Mouse (Mus musculus) neutrophil, adult 5-6 weeks (primary cell): ENCODE measurements at regions not wholly inside any gene's neighbourhood (a gene's known extent, or its start where the extent isn't known, plus 50 kb on each side); places are given as distances from the start of the nearest gene placed in this dataset.

Experiments
- ATAC-seq: fragments of 151-379, 151-347 bp; 2 replicates; pipeline ENCODE4 v1.8.0; 2017; ENCODE audit warnings: mild to moderate bottlenecking, moderate TSS enrichment; ENCODE audit not compliant: insufficient number of reproducible peaks, poor library complexity, low FRiP score, severe bottlenecking; ENCODE audit errors: extremely low read depth

DNA sequence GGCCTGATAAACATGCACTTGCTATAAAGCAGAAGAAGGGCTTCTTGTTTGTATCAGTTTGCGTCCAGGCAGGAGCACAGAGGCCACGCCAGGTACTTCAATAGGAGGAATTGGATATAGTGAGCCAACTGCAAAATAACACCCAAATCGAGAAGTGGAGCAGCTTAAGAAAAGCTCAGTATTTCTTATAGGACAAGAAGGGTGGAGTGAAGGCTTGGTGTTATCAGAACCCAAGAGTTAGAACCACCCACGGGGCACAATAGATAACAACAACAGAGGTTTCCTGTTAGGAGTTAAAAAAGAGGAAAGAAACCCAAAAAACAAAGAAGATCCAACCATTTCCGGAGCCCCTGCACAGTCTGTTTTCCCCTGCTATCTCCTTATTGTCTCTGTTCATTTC is 126.4 kb upstream of the Bmp2 start:
- no peak for ATAC-seq

DNA sequence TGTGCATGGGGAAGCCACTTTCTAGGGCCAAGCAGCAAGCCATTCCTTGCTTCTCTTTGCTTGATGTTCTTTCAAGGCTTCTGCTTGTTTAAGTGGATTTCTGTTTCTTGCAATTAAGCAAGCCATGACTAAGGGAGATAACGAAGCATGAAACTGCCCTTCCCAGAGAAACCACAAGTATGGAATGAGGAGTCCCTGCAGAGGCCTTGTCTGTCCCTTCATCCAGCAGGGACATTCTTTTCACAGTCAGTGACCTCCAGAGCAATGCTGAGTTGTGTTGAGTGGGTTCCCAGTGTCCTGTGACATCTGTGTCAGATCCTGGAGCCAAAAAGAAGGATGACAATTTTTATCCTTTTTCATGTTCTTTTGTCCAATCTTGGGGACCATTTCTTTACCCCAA is 124.9 kb upstream of the Bmp2 start:
- no peak for ATAC-seq

DNA sequence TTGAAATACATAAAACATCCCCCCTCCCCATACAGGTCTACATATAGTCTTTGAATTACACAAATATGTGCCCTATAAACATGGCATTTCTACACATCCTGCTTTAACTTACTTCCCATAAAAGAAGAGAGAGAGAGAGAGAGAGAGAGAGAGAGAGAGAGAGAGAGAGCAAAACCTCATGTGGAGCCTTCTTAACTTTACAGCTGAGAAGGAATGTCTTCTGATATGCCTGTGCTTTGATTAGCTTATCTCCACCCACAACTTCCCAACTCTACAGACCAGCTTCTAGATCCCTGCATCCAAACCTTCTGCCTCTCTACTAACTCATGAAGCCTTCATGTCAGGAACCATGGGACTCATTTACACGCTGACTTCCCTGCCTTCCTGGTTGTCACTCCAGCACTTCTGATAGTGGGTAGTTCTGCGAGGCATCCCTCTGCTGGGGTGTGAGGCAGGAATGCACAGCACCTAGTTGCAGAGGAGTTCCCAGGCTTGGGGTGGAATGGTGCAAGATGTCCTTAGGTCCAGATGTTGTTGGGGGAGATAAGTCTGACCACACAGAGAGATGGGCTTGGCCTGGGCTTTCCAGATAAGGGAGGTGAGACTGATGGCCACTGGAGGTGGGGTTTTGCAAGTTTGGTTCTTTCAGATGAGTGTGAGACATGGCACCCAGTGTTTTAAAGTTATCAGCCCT is 122.4 kb upstream of the Bmp2 start:
- no peak for ATAC-seq

DNA sequence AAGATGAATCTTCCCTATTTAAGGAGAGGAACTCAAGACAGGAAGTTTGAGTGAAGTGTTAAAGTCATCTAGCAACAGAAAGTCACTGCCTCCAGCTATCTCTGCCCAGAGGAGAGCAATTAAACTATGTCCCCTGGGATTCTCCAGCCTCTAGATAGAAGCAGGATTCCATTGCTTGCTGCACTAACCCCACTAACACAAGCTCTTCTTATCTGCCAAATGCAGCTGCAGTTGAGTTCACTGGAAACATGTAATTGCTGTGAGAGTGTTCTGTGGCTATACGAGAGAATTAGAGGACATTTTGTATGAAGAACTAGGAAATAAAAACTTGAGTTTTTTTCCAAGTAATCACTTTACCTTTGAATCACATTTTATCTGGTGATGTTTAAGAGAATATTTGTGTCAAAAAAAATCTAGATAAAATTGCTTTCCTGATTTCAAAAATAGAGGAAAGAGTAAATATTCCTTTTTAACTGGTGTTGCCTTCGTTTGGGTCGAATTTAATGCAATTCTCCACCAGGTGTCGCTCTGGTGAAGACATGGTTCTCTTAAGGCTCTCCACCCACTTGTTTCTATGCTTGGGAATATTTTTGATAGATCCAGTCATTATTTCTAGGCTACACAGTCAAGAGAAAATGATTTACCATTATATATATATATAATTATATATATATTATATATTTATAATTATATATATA is 121.1 kb upstream of the Bmp2 start:
- no peak for ATAC-seq

DNA sequence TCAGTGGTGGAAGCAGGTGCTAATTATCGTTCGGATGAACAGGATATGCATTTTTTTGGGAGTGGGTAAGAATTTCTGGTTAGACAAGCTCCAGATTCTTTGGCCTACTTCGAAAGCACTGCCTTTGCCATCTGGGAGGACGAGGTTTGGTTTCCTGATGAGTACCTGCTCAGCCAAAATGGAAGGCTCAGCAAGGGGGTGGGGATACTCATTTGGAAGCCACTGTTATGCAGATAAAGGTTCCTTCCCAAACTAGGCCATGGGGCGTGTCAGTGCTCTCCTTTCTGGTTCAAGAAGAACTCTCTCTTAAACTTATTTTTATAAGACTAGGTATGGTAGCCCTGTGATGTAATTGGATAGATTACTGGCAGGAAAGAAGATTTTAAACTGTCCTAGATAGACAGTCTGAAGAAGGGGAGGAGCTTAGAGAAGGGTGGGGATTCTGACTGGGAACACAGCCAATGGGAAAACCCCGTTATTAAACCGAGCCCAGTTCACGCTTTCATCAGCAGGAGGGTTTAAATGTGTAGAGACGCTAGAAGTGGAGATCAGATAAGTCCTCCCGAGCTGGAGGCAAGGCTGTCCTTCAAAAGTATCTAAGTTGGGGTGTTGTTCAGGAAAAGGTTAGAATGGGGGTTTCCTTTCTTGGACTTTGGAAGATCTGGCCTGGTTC is 119.7 kb upstream of the Bmp2 start:
- ATAC-seq, result no peak

DNA sequence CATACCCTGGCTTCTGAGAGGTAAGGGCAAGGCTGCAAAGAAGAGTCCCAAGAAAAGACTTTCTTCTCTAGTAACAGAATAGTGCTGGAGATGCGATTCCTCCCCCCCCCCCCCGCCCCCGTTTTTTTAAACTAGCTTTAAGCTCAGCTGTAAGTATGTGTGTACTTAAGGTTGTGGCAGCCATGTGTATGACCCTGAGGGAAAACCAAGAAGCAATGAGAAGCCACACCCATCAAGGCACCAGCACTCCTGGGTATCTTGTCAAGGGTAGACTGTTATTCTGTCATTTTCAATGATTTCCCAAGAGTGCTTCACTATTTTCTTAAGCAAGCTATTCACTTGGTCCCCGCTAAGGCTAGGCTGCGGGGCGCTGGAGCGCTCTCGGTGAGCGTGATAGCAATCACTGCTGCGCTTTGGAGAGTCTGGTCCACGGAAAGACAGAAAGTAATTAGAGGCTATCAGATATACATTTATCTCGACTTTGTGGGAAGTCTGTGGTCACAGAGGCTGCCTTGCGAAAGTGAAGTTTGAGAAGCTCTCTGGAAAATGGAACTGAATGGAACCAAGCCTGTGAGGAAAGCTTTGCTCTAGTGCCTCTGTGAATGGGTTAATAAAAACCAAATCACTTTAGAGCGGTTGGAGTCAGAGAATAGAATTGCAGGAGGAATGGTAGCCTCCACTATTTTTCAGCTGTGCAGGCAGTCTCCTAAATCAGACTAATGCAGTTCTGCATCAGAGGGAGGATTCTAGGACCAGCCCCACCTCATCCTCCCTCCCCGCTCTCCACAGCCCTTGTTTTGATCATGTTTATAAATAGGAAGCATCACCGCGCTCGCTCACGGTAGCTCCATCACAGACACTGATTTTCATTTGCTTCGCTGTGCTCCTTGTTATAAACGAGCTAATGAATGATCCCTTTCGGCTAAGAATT is 114.8 kb upstream of the Bmp2 start:
- no peak for ATAC-seq

DNA sequence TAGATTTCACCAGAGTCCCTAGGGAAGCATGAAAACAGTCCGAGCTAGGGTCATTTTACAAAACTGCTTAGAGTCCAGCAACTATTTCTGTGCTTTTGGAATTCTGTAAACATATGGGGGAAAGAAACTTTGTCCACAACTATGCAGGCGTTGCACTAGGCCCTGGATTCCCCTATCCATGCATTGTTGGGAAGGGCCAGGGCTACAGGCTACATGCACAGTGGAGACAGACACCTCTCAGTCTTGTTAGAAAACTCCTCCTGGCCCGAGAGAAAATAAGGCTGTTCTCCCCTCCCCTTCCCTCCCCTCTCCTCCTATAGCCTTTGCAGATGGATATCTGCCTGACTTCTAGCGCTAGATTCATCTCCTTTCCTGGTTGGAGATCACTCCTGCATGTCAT is 113.9 kb upstream of the Bmp2 start:
- ATAC-seq, result no peak

DNA sequence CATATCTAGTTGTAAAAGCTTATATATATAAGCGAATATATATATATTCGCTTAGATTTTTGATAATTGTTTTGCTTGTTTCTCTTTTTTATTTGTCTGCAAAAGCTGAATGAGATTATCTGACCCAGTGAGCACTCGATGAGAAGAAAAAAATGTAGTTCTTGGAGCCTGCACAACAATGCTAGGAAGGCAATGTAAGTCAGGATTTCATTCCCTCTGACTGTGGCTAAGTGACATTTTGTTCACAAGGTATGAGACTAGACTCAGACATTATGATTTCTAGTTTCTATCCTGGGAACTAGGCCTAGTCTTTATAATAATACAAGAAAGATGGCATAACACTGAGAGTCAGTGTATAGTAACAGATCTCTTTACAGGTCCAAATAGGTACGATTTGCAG is 108.9 kb upstream of the Bmp2 start:
- no peak for ATAC-seq

DNA sequence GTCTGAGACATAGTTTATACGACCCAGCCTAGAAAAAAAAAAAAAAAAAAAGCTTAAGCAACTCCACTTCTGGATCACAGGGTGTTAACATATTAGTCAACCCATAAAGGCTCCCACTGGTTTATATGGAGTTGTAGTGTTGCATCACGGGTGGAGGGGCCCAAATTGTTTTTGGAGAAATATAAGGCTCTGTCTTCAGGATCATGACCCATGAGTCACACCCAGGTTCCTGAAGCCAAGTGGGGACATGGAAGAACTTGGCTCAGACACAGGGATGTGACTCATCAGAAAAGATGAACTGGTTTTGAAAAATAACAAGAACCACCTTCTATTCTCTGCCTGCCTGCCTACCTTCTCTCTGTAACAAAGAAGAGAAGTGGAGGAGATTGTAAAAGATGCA is 108.5 kb upstream of the Bmp2 start:
- ATAC-seq, result no peak

DNA sequence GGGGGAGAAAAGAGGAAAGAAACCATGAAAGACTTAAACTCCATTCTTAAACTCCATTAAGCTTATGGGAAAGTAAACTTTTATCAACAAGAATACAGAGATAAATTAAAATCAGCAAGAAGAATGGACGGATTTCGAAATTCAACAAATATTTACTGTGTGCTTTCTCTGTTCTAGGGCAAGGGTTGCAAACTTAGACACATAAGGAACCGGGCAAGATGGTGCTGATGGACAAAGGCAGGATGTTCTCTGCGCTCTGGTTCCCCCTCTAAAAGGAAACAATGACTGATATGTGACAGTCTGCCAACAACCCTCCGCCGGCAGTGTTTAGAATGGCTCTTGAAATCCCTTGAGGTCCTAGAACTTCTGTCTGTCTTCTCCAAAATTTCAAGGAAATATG is 99.0 kb upstream of the Bmp2 start:
- ATAC-seq, result no peak

DNA sequence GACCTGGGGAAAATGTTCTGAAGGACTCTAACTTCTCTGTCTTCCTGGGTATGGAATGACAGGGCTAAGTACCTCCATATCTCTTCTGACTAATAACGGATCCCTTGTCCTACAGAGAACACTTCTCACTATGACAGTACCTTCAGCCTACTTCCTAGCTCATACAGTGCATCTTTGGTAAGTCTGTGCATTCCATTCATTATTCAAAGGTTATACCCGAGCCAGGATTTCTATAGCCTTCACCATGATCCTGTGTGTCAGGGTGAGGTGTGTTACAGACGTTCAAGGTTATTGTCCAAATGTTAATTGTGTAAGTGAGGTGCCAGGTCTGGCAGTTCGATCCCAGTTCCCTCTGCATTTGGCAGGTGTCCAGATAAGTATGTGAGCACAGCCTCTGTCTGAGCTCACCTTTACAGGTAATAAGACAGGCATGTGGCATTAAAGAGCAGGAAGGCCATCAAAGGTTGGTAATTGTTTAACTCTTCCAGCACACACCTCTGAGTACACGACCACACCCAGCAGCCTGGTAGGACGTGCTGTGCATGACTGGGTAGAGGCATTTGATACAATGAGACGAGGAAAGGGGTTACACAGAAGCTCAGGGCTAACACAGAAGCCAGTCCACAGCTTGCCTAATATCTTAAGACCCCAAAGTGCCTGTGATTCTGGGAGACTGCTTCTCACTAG is 96.3 kb upstream of the Bmp2 start:
- ATAC-seq, result no peak

DNA sequence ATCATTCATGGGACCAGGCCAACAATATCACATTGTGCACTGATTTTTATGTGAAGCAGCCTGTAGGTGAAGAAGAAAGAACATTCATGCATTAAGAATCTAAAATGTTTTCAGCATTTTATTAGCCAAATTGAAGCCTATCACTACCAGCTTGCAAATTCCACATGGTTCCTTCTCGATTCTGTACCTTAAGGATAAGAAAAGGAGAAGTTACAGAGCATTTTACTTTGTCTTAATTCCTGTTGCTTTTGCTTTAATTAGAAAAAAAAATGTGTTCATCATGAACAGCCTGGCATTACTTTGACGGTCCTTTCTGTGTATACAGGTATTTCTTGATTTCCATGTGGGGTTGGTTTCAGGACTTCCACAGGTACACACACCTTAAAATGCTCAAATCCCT is 95.2 kb upstream of the Bmp2 start:
- ATAC-seq, result no peak

DNA sequence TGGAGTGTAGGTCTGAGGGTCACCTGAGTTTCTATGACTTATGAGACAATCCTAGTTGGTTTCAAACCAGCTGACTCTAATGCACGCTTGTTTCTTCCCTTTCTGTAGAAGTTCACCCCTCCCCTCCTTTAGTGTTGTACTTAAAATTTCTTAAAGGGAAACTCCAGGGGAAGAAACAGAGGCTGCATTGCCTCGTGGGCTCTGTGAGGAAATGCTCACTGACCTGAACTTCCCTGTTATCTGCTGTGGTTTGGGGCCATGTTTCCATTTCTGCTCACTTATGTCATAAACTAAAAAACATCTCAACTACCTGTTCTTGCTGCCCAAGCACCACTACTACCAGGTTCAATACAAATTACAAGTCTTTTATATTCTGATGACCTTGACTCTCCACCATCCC is 93.2 kb upstream of the Bmp2 start:
- ATAC-seq, result no peak

DNA sequence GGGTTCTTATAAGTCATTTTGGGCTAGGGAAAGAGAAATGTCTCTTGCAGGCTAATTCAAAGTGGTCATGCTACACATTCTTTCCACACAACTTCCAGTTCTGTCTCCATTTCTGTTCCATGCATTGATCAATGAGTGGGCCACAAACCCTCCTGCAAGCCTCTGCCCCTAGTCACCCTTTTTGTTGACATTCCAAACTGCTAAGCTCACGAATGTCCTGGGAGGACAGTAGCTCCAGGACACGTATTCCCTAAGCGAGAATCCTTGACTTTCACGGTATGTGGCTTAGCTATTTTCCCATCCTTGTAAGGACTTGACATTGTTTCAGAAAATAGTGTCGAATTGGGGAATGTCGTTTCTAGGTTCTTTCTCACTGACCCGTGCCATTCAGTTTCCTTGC is 91.1 kb upstream of the Bmp2 start:
- ATAC-seq, result no peak

DNA sequence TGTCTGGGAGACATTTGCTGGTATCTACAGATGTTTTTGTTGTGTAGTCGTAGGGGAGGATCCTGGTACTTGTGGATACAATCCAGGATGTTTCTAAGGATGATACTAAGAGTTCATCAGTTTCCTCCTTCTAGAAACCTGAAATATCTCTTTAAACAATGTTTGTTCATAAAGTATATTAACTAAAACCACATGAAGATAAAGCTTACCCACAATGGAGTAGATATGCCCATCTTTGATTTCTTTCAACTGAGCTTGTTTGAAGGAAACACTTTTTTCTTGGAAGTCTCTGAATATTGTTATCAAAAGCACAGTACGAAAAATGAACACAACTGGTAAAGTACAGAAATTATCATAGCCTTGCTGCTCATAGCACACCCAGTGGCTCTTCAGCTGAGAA is 89.6 kb upstream of the Bmp2 start:
- no peak for ATAC-seq

DNA sequence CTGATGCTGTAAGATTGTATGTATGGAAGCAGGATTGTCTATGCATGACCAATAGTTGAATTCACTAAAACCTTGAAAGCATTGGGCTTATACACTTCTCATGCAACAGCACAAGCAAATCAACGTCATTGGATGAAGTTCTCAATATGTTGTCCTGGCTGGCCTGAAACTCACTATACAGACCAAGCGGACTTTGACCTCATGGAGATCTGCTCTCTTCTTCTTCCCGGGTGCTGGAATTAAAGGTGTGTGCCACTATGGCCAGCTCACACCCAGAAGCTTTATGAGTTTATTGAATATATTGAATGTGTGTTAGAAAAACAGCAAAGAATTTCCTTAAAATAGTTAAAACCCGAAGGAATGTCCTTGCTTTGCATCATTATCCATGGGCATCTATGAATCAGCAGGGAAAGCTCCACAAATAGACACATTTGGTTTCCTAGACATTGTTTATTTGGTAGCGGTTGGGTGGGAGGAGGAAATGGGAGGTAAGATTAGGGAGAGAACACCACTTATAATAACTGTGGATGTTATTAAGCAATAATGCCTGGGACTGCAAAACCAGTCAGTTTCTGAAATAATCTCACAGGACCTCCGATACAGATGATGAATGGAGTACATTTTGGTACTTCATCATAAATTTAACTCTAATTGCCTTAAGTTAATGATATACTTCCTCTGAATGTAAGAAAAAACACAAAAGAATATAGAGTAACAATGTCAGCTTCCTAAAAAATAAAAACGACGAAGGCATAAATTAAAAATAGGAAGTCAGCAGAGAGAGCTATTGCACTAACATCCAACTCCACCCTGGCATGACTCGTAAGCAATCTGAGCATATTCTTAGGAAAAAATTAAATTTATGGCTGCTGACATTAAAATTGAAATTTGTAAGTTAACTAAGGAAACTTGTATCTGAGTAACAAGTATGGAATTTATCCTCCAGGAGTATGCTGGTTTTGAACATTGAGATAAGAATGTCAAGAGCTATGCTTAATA is 84.5 kb upstream of the Bmp2 start:
- ATAC-seq, result no peak

DNA sequence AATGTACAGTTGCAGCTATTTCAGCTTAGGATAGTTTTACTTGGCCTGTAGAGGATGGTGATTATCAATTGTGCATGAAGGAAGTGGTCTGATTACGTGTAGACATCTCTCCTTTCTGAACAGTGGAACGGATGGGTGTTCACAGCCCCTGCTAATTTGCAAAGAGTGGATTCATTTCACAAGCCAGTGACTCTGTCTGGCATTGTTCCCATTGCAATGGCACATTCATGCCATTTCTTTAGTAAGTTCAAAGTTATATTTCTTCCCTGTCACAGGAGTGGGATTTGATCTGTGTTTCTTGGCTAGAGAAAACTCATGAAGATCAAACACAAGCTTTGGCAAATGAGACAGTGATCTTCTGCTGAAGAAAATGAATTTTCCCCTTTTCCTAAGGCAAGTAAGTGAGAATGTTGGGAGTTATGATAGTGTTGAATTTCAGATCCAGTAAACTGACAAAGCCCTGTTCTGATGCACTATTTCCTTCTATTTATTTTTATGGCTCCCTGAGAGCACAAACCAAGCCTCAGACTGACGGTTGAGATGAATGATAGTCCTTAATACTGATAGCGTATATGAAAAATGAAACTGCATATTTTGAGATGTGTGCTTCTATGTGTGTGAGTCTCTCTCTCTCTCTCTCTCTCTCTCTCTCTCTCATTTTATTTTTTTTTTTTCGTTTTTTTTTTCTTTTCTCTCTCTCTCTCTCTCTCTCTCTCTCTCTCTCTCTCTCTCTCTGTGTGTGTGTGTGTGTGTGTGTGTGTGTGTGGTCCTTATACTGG is 78.8 kb upstream of the Bmp2 start:
- ATAC-seq, result no peak
